21 mouse cellular contexts compared by ENCODE assay signal in genomic region chr5:50743030-50743429, GRCm38 (mm10).
DNase-seq lines count a peak whose midpoint lies in the region; ATAC-seq and TF ChIP-seq lines count a peak whose summit lies in the region.
"Had no signal": no experiment of that assay in that cellular context is flagged by ENCODE, and none has a peak within 500 bp of the region (broad histone marks: within the 10 kb centered on the region; RNA-seq: fewer than 3 reads in every experiment).

No protein-coding gene starts in this region.

- no peak for TF ChIP-seq CTCF in kidney, adult 2 months (conservative IDR thresholded peaks at IDR 0.05; ENCODE audit: insufficient read depth, insufficient read length, low read depth, low read length)

- no peaks in the 10 kb centered on the region for H3K9me3 ChIP-seq in embryonic facial prominence, embryonic 11.5 days (replicated peaks; ENCODE audit: control insufficient read depth, low read length)
- no peaks in the 10 kb centered on the region for H3K9me3 ChIP-seq in limb, embryonic 11.5 days (ENCODE audit: control insufficient read depth, low read length)
- H3K9me3 ChIP-seq in liver, embryonic 12.5 days (replicated peaks), result no peaks in the 10 kb centered on the region
- no peaks in the 10 kb centered on the region for H3K9me3 ChIP-seq in heart, embryonic 11.5 days (replicated peaks; ENCODE audit: control insufficient read depth, low read length)
- H3K9me3 ChIP-seq: embryonic facial prominence, embryonic 13.5 days; forebrain, embryonic 13.5 days; forebrain, embryonic 15.5 days had no signal

- no peaks in the 10 kb centered on the region for H3K27me3 ChIP-seq in embryonic facial prominence, embryonic 11.5 days (ENCODE audit: control insufficient read depth, insufficient read depth, low read length)
- no peaks in the 10 kb centered on the region for H3K27me3 ChIP-seq in limb, embryonic 11.5 days (ENCODE audit: control insufficient read depth, insufficient read depth, low read length)
- no peaks in the 10 kb centered on the region for H3K27me3 ChIP-seq in kidney, adult 2 months (replicated peaks; ENCODE audit: control insufficient read depth, insufficient read depth, low read length)
- no peaks in the 10 kb centered on the region for H3K27me3 ChIP-seq in liver, embryonic 12.5 days (replicated peaks)
- no peaks in the 10 kb centered on the region for H3K27me3 ChIP-seq in heart, embryonic 11.5 days (ENCODE audit: control insufficient read depth, insufficient read depth, low read length)
- H3K27me3 ChIP-seq: embryonic facial prominence, embryonic 13.5 days; forebrain, embryonic 13.5 days; forebrain, embryonic 15.5 days had no signal

- peak; percentile 36 for DNase-seq in embryonic facial prominence, embryonic 11.5 days (ENCODE audit: low spot score)
- DNase-seq in forelimb bud, embryonic 11.5 days (ENCODE audit: low read depth, low spot score), result peak; percentile 49
- DNase-seq in limb, embryonic 11.5 days (ENCODE audit: low spot score), result peak; percentile 25
- no peak for DNase-seq in kidney, adult 2 months
- DNase-seq in left cerebral cortex, postnatal 4 days, result no peak
- DNase-seq: adrenal gland, adult 2 months; adrenal gland, postnatal 10 days; adrenal gland, postnatal 25 days; cerebellum, adult 11 months; cerebellum, adult 18-20 months; cerebellum, adult 8-10 months; cerebellum, adult 9-11 months; cerebellum, postnatal 14 days; cerebellum, postnatal 36 days; embryo, embryonic 11 days; forebrain, postnatal 0 days had no signal

- no peak overlapping the region for H3K27ac ChIP-seq in embryonic facial prominence, embryonic 11.5 days (replicated peaks; ENCODE audit: low read depth, low read length)
- H3K27ac ChIP-seq in limb, embryonic 11.5 days (replicated peaks; ENCODE audit: low read depth, low read length), result no peak overlapping the region
- no peak overlapping the region for H3K27ac ChIP-seq in kidney, adult 2 months (ENCODE audit: insufficient read depth, low read depth, low read length)
- H3K27ac ChIP-seq in liver, embryonic 12.5 days, result no peak overlapping the region
- H3K27ac ChIP-seq in heart, embryonic 11.5 days (ENCODE audit: low read depth, low read length), result no peak overlapping the region
- H3K27ac ChIP-seq: embryonic facial prominence, embryonic 13.5 days; forebrain, embryonic 13.5 days; forebrain, embryonic 15.5 days had no signal

- intact Hi-C loops in left cerebral cortex, postnatal 4 days (cut with DNase I), result no loop called here

- no peak for TF ChIP-seq POLR2A in kidney, adult 2 months (IDR thresholded peaks at IDR 0.05; ENCODE audit: low read depth, low read length)

- no peaks in the 10 kb centered on the region for H3K4me1 ChIP-seq in embryonic facial prominence, embryonic 11.5 days (ENCODE audit: control insufficient read depth, insufficient read depth, low read length)
- no peaks in the 10 kb centered on the region for H3K4me1 ChIP-seq in limb, embryonic 11.5 days (ENCODE audit: control insufficient read depth, insufficient read depth, low read length)
- H3K4me1 ChIP-seq in kidney, adult 2 months (ENCODE audit: control insufficient read depth, insufficient read depth, low read length), result no peaks in the 10 kb centered on the region
- H3K4me1 ChIP-seq in liver, embryonic 12.5 days, result no peaks in the 10 kb centered on the region
- H3K4me1 ChIP-seq in heart, embryonic 11.5 days (ENCODE audit: control insufficient read depth, insufficient read depth, low read length), result no peaks in the 10 kb centered on the region
- H3K4me1 ChIP-seq: embryonic facial prominence, embryonic 13.5 days; forebrain, embryonic 13.5 days; forebrain, embryonic 15.5 days had no signal

- H3K36me3 ChIP-seq in embryonic facial prominence, embryonic 11.5 days (replicated peaks; ENCODE audit: control insufficient read depth, insufficient read depth, low read depth, low read length), result no peaks in the 10 kb centered on the region
- no peaks in the 10 kb centered on the region for H3K36me3 ChIP-seq in limb, embryonic 11.5 days (ENCODE audit: control insufficient read depth, insufficient read depth, low read length)
- no peaks in the 10 kb centered on the region for H3K36me3 ChIP-seq in kidney, adult 2 months (ENCODE audit: control insufficient read depth, insufficient read depth, low read length)
- no peaks in the 10 kb centered on the region for H3K36me3 ChIP-seq in liver, embryonic 12.5 days
- no peaks in the 10 kb centered on the region for H3K36me3 ChIP-seq in heart, embryonic 11.5 days (ENCODE audit: control insufficient read depth, insufficient read depth, low read length)
- H3K36me3 ChIP-seq: embryonic facial prominence, embryonic 13.5 days; forebrain, embryonic 15.5 days had no signal

- no peak overlapping the region for H3K4me2 ChIP-seq in embryonic facial prominence, embryonic 11.5 days (ENCODE audit: low read depth, low read length)
- no peak overlapping the region for H3K4me2 ChIP-seq in limb, embryonic 11.5 days (ENCODE audit: low read depth, severe bottlenecking)
- no peak overlapping the region for H3K4me2 ChIP-seq in liver, embryonic 12.5 days
- no peak overlapping the region for H3K4me2 ChIP-seq in heart, embryonic 11.5 days
- H3K4me2 ChIP-seq: embryonic facial prominence, embryonic 13.5 days; forebrain, embryonic 13.5 days; forebrain, embryonic 15.5 days had no signal

- ATAC-seq in embryonic facial prominence, embryonic 11.5 days (replicated peaks; ENCODE audit: insufficient number of reproducible peaks, low FRiP score, low TSS enrichment, low read depth), result no peak
- ATAC-seq in limb, embryonic 11.5 days (ENCODE audit: insufficient number of reproducible peaks, low FRiP score, low TSS enrichment, low read depth), result 0 out of 2 replicates have a peak, but pooled peaks have one; percentile 51
- ATAC-seq in liver, embryonic 12.5 days, result no peak
- no peak for ATAC-seq in heart, embryonic 11.5 days (replicated peaks; ENCODE audit: insufficient number of reproducible peaks, low FRiP score, low TSS enrichment)
- ATAC-seq: forebrain, embryonic 13.5 days; forebrain, embryonic 15.5 days; forebrain, postnatal 0 days had no signal

- H3K4me3 ChIP-seq in embryonic facial prominence, embryonic 11.5 days (ENCODE audit: low read depth, low read length), result no peak overlapping the region
- H3K4me3 ChIP-seq in limb, embryonic 11.5 days (ENCODE audit: low read depth, low read length), result no peak overlapping the region
- H3K4me3 ChIP-seq in kidney, adult 2 months (ENCODE audit: insufficient read depth, low read depth, low read length), result no peak overlapping the region
- H3K4me3 ChIP-seq in liver, embryonic 12.5 days, result no peak overlapping the region
- H3K4me3 ChIP-seq in heart, embryonic 11.5 days (ENCODE audit: low read depth, low read length), result no peak overlapping the region
- H3K4me3 ChIP-seq: embryonic facial prominence, embryonic 13.5 days; forebrain, embryonic 13.5 days; forebrain, embryonic 15.5 days had no signal

- H3K9ac ChIP-seq in embryonic facial prominence, embryonic 11.5 days (replicated peaks; ENCODE audit: low read length), result no peak overlapping the region
- no peak overlapping the region for H3K9ac ChIP-seq in limb, embryonic 11.5 days (ENCODE audit: low read length)
- no peak overlapping the region for H3K9ac ChIP-seq in liver, embryonic 12.5 days
- no peak overlapping the region for H3K9ac ChIP-seq in heart, embryonic 11.5 days (ENCODE audit: low read depth, low read length)
- H3K9ac ChIP-seq: embryonic facial prominence, embryonic 13.5 days; forebrain, embryonic 13.5 days; forebrain, embryonic 15.5 days; forebrain, postnatal 0 days had no signal

- WGBS in embryonic facial prominence, embryonic 11.5 days, result 55% methylated on average over 5 of the region's 5 CpGs
- WGBS in limb, embryonic 11.5 days, result 40% methylated on average over 5 of the region's 5 CpGs
- WGBS in kidney, adult 2 months, result 64% methylated on average over 5 of the region's 5 CpGs
- 66% methylated on average over 5 of the region's 5 CpGs for WGBS in liver, embryonic 12.5 days (ENCODE audit: insufficient replicate concordance)
- WGBS in heart, embryonic 11.5 days (ENCODE audit: insufficient replicate concordance), result 70% methylated on average over 5 of the region's 5 CpGs

Comparison
In these comparisons a context has a peak if more than half of its experiments do, and no peak if none do; other contexts are left out.
1. DNase-seq: peak in embryonic facial prominence, embryonic 11.5 days (single experiment), forelimb bud, embryonic 11.5 days (single experiment) and limb, embryonic 11.5 days (single experiment); none in kidney, adult 2 months (single experiment) and left cerebral cortex, postnatal 4 days (single experiment).